Mouse (Mus musculus) megakaryocyte, embryonic 14.5 days (primary cell): ENCODE data around the gene Zfp786.

ENCODE experiments used
- FLI1 ChIP-seq: IDR thresholded peaks from 2 replicates; pipeline ENCODE4 v1.6.1; 2012; ENCODE audit warnings: low read length, inconsistent platforms, mixed read lengths
- GATA1 ChIP-seq: IDR thresholded peaks from 3 replicates; pipeline ENCODE4 v1.6.1; 2012; ENCODE audit warnings: mixed read lengths, low read length, inconsistent platforms, borderline replicate concordance

- TF ChIP-seq GATA1: no peak
- TF ChIP-seq FLI1: no peak
Measured at GRCm38 (mm10) chr6:47841831-47842230, 11.2 kb upstream of the Zfp786 start.
